Mouse (Mus musculus): ENCODE measurements at regions not wholly inside any gene's neighbourhood (a gene's known extent, or its start where the extent isn't known, plus 50 kb on each side); places are given as distances from the start of the nearest gene placed in this dataset.

GRCm38 (mm10) chr5:97166128-97166883 is 54.9 kb upstream of the Paqr3 start:
- TF ChIP-seq CTCF (conservative IDR thresholded peaks at IDR 0.05; ENCODE audit: low read length) (no peak), POU5F1 (IDR thresholded peaks at IDR 0.05; ENCODE audit: borderline replicate concordance, low read length) (no peak), NANOG (IDR thresholded peaks at IDR 0.05; ENCODE audit: borderline replicate concordance, low read length) (no peak)

All from E14TG2a.4 (cell line).